Mouse (Mus musculus) testis, adult 2 months (tissue): ENCODE measurements around the gene 1700020L24Rik. TPM values are rescaled to one million over a fixed set of nuclear protein-coding genes. Genes with fewer than 3 reads are reported as not detected.

Experiments
- H3K27ac ChIP-seq: fragments of 200-500 bp; 2 replicates; pipeline ENCODE4 v1.5.1; 2012; ENCODE audit warnings: low read depth, low read length; ENCODE audit not compliant: control insufficient read depth, insufficient read depth
- H3K27me3 ChIP-seq: fragments of 200-500 bp; 2 replicates; pipeline ENCODE4 v1.6.1; 2012; ENCODE audit warnings: mild to moderate bottlenecking, low read length, moderate library complexity; ENCODE audit not compliant: control insufficient read depth, insufficient read depth
- H3K36me3 ChIP-seq: fragments of 200-500 bp; 2 replicates; pipeline ENCODE4 v1.6.1; 2012; ENCODE audit warnings: mild to moderate bottlenecking, low read length; ENCODE audit not compliant: control insufficient read depth, insufficient read depth
- H3K4me1 ChIP-seq: fragments of 200-500 bp; 2 replicates; pipeline ENCODE4 v1.6.1; 2012; ENCODE audit warnings: low read length; ENCODE audit not compliant: control insufficient read depth, insufficient read depth
- H3K4me3 ChIP-seq: fragments of 200-500 bp; 2 replicates; pipeline ENCODE4 v1.5.1; 2012; ENCODE audit warnings: low read depth, mild to moderate bottlenecking, low read length, moderate library complexity, mixed read lengths; ENCODE audit not compliant: control insufficient read depth
- CTCF ChIP-seq: fragments of 200-500 bp; IDR thresholded peaks from 2 replicates; pipeline ENCODE4 v1.5.1; 2012; ENCODE audit warnings: low read depth, mild to moderate bottlenecking, inconsistent platforms, low read length, moderate library complexity; ENCODE audit not compliant: control insufficient read depth, insufficient read depth, insufficient replicate concordance
- POLR2A ChIP-seq: fragments of 200-500 bp; IDR thresholded peaks from 2 replicates; pipeline ENCODE4 v1.6.1; 2012; ENCODE audit warnings: low read depth, mild to moderate bottlenecking, inconsistent platforms, low read length, moderate library complexity; ENCODE audit not compliant: control insufficient read depth
- polyA plus RNA-seq: library from polyadenylated mRNA; depleted of rRNA; stranded (reverse); fragments of >200 nt; gene quantifications from 2 replicates; pipeline ENCODE4 v1.2.3, GENCODE M21; 2012

1700020L24Rik gene
- polyA plus RNA-seq, 1 experiment = 256 TPM

DNA sequence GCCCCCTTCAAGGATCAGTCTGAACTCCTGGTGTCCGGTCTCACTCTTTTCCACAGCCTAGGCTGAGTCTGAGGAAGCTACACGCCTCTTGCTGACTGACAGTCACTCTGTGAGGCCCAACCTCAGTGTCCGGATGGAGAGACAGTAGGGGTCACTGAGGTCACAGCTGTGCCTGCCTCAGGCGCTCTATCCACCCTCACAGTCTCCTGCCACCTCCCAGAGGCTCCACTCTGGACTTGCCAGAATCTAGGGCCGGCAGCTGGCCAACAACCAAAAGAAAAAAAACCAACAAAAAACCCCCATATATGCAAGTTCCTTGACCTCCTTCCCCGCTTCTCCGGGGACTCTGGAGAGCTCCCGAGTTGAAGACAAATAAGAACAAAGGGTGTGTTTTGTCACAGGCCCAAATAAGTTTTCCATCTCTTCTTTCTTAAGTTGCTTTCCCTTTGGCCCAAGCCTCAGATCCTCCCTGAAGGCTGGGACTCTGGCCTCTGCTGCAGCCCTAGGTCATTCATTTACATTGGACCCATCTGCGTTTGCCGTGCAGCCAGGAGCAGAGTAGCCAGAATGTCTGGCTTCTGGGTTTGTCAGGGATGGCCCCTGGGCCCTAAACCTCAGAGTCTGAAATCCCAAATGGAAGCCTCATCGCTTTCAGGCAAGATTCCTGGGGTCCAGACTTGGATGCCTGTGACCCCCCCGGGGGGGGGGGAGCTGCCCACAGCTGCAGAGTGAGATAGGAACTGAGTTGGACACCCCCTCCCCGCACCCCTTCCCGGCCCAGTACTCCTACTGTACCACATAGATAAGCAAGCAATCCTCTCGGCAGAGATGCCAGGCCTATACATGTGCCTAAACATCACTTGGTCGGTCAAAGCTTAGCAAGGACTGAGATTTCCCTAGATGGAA is 10.8 kb downstream of the 1700020L24Rik start:
- peaks cover 13% of the 10 kb centered on the region for H3K4me1 ChIP-seq
- H3K4me3 ChIP-seq = no peak overlapping the region
- TF ChIP-seq CTCF (no peak), POLR2A (no peak)
- no peak overlapping the region for H3K27ac ChIP-seq
- H3K36me3 ChIP-seq = no peaks in the 10 kb centered on the region
- H3K27me3 ChIP-seq = no peaks in the 10 kb centered on the region; the same call in 1 of the 2 replicates

DNA sequence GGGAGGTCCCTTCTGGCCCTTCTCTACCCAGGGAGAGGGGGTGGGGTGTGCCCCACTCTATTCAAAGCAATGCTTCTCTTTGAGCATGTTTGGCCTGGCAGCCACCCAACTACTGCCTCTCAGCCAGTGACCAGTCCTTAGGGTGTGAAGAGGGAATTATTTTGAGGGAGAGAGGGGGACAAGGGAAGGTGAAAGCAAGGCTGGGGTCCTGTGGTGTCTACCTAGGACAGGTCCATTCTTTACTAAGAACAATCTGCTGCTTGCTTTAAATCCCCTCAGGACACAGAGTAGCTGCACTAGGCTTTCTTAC is 11.4 kb downstream of the 1700020L24Rik start:
- no peak overlapping the region for H3K4me3 ChIP-seq
- peaks cover 8% of the 10 kb centered on the region for H3K4me1 ChIP-seq
- no peaks in the 10 kb centered on the region for H3K36me3 ChIP-seq
- H3K27me3 ChIP-seq = no peaks in the 10 kb centered on the region
- TF ChIP-seq POLR2A (no peak), CTCF (no peak)
- H3K27ac ChIP-seq = no peak overlapping the region

DNA sequence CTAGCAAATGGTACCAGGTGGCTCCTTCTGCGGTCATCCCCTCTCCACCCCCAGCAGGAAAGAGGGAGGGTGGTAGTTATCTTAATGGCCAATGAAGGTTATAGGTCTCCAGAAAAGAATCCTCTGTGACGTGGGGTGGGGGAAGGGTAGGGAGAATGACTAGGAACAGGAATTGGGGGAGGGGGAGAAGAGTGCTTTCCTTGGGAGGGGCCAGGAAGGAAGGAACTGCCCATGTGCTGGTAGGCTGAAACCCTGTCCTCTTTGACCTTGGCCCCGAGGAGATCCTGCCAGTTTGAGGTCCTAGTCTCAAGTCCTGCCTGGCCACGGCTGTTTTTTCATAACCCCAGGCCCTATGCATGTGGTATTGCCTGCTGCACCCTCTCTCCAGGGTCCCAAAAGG is 11.8 kb downstream of the 1700020L24Rik start:
- TF ChIP-seq CTCF = no peak
- no peak for TF ChIP-seq POLR2A
- H3K36me3 ChIP-seq = no peaks in the 10 kb centered on the region
- no peak overlapping the region for H3K4me3 ChIP-seq
- no peaks in the 10 kb centered on the region for H3K27me3 ChIP-seq
- H3K4me1 ChIP-seq = peaks cover 6% of the 10 kb centered on the region
- H3K27ac ChIP-seq = no peak overlapping the region

DNA sequence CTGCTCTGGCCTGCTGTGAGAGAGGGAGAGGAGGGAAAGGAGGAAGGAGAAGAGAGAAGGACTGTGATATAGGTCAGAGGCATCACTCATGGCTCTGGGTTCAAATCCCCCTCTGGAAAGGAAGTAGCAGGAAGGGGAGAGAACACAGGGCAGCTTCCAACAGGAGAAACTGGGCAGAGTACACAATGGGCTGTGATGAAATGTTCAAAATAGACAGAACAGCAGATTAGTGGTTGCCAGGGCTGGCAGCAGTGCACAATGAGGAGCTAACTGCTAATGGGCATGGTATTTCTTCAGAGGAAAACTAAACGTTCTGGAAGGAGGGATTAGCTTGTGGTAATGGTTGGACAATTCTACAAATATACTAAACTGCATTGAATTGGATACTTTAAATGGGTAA is 13.1 kb downstream of the 1700020L24Rik start:
- H3K36me3 ChIP-seq = no peaks in the 10 kb centered on the region
- no peak overlapping the region for H3K27ac ChIP-seq
- H3K4me1 ChIP-seq = peaks cover 5% of the 10 kb centered on the region; the same call in 1 of the 2 replicates
- no peaks in the 10 kb centered on the region for H3K27me3 ChIP-seq
- H3K4me3 ChIP-seq = no peak overlapping the region
- TF ChIP-seq CTCF = no peak

DNA sequence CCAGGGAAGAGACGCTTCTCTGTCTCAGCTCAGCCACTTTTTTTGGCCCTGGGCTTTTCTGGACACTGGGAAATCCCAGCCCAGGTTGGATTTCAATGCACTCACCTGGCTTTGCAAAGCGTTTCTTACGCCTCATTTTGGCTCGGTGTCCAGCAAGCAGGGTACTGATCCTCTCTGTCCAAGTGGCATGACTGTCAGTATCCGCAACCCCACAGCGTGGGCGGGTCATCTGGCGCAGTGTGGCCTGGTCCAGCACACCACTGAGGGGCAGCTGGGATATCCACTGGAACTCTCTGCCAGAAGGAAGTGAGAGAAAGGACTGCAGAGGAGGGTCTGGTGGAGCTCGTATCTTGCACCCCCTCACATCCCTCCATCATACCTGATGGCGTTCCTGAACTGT is 13.8 kb downstream of the 1700020L24Rik start:
- Histone ChIP-seq H3K27me3 (no peaks in the 10 kb centered on the region), H3K27ac (no peak overlapping the region), H3K4me1 (peaks cover 5% of the 10 kb centered on the region; the same call in 1 of the 2 replicates), H3K36me3 (no peaks in the 10 kb centered on the region), H3K4me3 (no peak overlapping the region)
- TF ChIP-seq POLR2A = no peak
- no peak for TF ChIP-seq CTCF

DNA sequence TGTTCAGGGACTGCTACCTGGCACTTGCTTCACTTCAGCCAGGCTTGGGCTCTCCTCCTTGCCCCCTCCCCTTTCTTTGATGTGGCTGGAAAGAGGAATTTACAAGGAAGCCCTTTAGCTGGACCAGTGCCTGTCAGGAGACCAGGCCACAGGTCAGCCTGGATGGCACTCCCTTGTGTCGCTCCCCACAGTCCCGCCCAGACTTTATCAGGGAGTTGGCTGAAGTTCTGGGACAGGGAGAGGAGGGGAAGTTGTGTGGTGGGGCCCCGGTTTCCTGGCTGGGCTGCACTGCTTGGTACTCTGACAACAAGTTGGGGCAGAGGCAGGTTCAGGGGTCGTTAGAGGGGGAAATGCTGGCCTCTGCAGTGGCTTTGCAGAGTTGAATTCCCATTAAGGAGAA is 17.1 kb downstream of the 1700020L24Rik start:
- no peak overlapping the region for H3K27ac ChIP-seq
- no peaks in the 10 kb centered on the region for H3K36me3 ChIP-seq
- TF ChIP-seq POLR2A = no peak
- no peak for TF ChIP-seq CTCF
- H3K4me1 ChIP-seq = peaks cover 3% of the 10 kb centered on the region; the same call in 1 of the 2 replicates
- H3K4me3 ChIP-seq = no peak overlapping the region
- no peaks in the 10 kb centered on the region for H3K27me3 ChIP-seq

DNA sequence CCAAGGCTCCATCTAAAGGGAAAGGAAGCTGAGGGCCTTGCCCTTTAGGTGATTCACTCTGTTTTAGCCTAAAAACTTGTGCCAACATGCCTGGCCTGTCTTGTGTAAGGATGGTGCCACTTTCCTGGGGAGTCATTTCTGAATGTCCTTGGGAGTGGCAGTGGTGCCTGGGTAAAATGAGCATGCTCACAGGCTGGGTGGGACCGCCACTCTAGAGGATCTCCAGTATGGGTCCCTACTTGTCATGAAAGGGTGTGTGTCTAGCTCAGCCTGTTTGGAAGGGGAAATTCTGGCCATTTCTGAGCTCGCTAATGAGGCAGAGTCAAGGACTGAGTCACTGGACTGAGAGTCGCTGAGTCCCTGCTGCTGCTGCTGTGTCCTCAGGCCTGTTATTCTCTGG is 18.1 kb downstream of the 1700020L24Rik start:
- TF ChIP-seq POLR2A = no peak
- TF ChIP-seq CTCF = no peak
- Histone ChIP-seq H3K4me1 (peaks cover 3% of the 10 kb centered on the region; the same call in 1 of the 2 replicates), H3K4me3 (no peak overlapping the region), H3K27me3 (no peaks in the 10 kb centered on the region), H3K27ac (no peak overlapping the region), H3K36me3 (no peaks in the 10 kb centered on the region)

DNA sequence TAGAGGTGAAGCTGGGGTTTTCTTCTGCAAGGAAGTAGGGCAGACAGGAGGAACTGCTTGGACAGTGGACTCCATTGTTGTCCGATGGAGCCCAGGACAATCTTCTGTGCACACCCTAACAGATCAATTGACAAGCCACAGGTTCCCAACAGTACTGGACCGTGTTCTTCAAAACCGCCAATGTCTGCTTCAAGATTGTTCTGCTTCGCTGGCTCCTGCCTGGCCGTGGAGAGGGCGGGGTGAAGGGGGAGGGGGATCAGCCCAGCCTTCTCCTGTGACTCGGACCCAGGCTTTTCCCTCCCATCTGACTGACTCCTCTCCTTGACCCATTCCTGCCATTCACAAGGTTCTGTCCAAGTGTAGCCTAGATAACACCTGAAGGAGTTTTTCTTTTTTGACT is 19.8 kb downstream of the 1700020L24Rik start:
- peaks cover 4% of the 10 kb centered on the region for H3K4me1 ChIP-seq
- no peak overlapping the region for H3K27ac ChIP-seq
- H3K27me3 ChIP-seq = no peaks in the 10 kb centered on the region
- no peak overlapping the region for H3K4me3 ChIP-seq
- H3K36me3 ChIP-seq = no peaks in the 10 kb centered on the region
- TF ChIP-seq POLR2A (no peak), CTCF (no peak)
